Mouse (Mus musculus) neural tube, embryonic 14.5 days (tissue): ENCODE results near the gene Ccdc50. TPM values are rescaled to one million over a fixed set of nuclear protein-coding genes. Genes with fewer than 3 reads are reported as not detected.

Source experiments
- ATAC-seq: fragments of 200-750 bp; cut with Nextera tagmentation; 2 replicates; pipeline ENCODE4 v1.8.0; 2017; ENCODE audit warnings: low read depth, mild to moderate bottlenecking, moderate TSS enrichment, moderate library complexity
- H3K27ac ChIP-seq: fragments of 300-500 bp; sonication (generic); 2 replicates; pipeline ENCODE4 v1.5.1; 2014; ENCODE audit warnings: low read depth, mild to moderate bottlenecking, control low read depth, low read length, moderate library complexity, mixed read lengths
- H3K27me3 ChIP-seq: fragments of 300-500 bp; sonication (generic); 2 replicates; pipeline ENCODE4 v1.6.1; 2014; ENCODE audit warnings: low read length; ENCODE audit not compliant: control insufficient read depth, insufficient read depth
- H3K36me3 ChIP-seq: fragments of 300-500 bp; sonication (generic); 2 replicates; pipeline ENCODE4 v1.6.1; 2014; ENCODE audit warnings: low read length, mixed read lengths; ENCODE audit not compliant: control insufficient read depth, insufficient read depth
- H3K4me1 ChIP-seq: fragments of 300-500 bp; sonication (generic); 2 replicates; pipeline ENCODE4 v1.6.1; 2014; ENCODE audit warnings: low read length; ENCODE audit not compliant: control insufficient read depth, insufficient read depth
- H3K4me2 ChIP-seq: fragments of 300-500 bp; sonication (generic); 2 replicates; pipeline ENCODE4 v1.6.1; 2014; ENCODE audit warnings: mild to moderate bottlenecking, low read depth, low read length, control low read depth
- H3K4me3 ChIP-seq: fragments of 300-500 bp; sonication (generic); 2 replicates; pipeline ENCODE4 v1.5.1; 2014; ENCODE audit warnings: low read depth, low read length, control low read depth, mixed read lengths
- H3K9ac ChIP-seq: fragments of 300-500 bp; sonication (generic); replicated peaks from 2 replicates; pipeline ENCODE4 v1.6.1; 2014; ENCODE audit warnings: low read depth, mild to moderate bottlenecking, control low read depth, low read length, mixed read lengths
- H3K9me3 ChIP-seq: fragments of 300-500 bp; sonication (generic); 2 replicates; pipeline ENCODE4 v1.6.1; 2016; ENCODE audit warnings: low read length; ENCODE audit not compliant: control insufficient read depth
- WGBS: fragments of 180-500 bp; shearing (Covaris S2); extraction: QIAGEN DNeasy Blood & Tissue Kit; methylation state at CpG from one replicate; pipeline ENCODE4 v1.1.7; 2014; 5-methylcytosine and 5-hydroxymethylcytosine counted together
- polyA plus RNA-seq: library from polyadenylated mRNA; unstranded; fragments of >200 nt; fragmentation: Nextera tagmentation; extraction: Ambion mirVana; gene quantifications from 2 replicates; pipeline ENCODE4 v1.2.1, GENCODE M21; 2014

The Ccdc50 gene
- polyA plus RNA-seq, 1 experiment from 2014 or later: 79.6 TPM

- peak overlapping the region; percentile 97 for H3K27ac ChIP-seq
- peak; percentile 20 for ATAC-seq
- H3K9ac ChIP-seq: peak overlapping the region; percentile 97
- H3K4me1 ChIP-seq: peaks cover 27% of the 10 kb centered on the region; the same call in 1 of the 2 replicates
- H3K9me3 ChIP-seq: no peaks in the 10 kb centered on the region
- peak overlapping the region; percentile 78 for H3K4me2 ChIP-seq
- H3K27me3 ChIP-seq: no peaks in the 10 kb centered on the region
- peak overlapping the region; percentile 87 for H3K4me3 ChIP-seq
- no peaks in the 10 kb centered on the region for H3K36me3 ChIP-seq
- 13% methylated on average over 7 of the region's 7 CpGs for WGBS
These were observed 1.0 kb downstream of the Ccdc50 start for GRCm38 (mm10) chr16:27389534-27390282.

DNA sequence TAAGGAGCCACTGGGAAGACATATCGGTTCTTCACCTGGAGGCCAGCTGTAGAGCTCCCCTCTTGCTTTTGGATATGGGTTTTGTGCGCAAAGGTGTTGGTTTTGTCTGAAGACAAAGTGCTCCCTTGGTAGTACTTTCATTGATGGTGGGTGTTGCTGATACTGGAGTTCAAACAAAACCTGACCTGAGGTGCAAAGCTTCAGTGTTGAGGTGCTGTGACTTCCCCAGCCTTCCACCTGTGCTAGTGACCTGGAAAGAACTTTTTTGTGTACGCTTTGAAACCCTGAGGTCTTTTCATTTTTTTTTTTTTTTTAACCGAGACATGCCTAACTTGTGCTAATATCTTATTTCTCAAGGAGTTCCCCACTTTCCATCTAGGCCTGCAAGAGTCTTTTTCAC lies 1.6 kb downstream of the Ccdc50 start:
- H3K4me1 ChIP-seq: peaks cover 27% of the 10 kb centered on the region; the same call in 1 of the 2 replicates
- H3K9ac ChIP-seq: peak overlapping the region; percentile 97; the same call in 1 of the 2 replicates
- no peak overlapping the region for H3K27ac ChIP-seq
- H3K36me3 ChIP-seq: no peaks in the 10 kb centered on the region
- 84% methylated on average over 4 of the region's 4 CpGs for WGBS
- no peaks in the 10 kb centered on the region for H3K9me3 ChIP-seq
- H3K27me3 ChIP-seq: no peaks in the 10 kb centered on the region
- H3K4me2 ChIP-seq: peak overlapping the region; percentile 78
- no peak for ATAC-seq
- H3K4me3 ChIP-seq: peak overlapping the region; percentile 87

DNA sequence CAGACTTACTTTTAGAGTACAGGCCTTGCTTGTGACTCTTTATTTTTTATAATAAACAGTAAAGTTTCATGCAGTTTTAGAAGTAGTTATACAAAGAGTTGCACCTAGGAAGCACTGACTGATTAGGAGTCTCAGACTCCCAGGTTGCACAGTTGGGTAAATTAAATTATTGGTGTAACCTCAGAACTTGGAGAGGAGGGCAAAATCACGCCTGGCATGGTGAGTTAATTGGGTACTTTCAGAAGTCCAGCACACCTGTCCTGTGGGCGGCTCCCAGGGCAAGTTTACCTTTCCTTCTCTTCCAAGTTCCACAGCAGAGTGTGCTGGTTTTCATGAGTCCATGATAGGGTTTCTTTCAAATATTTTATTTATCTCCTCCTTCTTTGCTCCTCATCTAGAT lies 3.2 kb downstream of the Ccdc50 start:
- Histone ChIP-seq H3K27me3 (no peaks in the 10 kb centered on the region), H3K36me3 (no peaks in the 10 kb centered on the region), H3K9ac (no peak overlapping the region), H3K4me3 (no peak overlapping the region), H3K4me1 (peaks cover 27% of the 10 kb centered on the region; the same call in 1 of the 2 replicates), H3K4me2 (no peak overlapping the region), H3K27ac (no peak overlapping the region), H3K9me3 (no peaks in the 10 kb centered on the region)
- no peak for ATAC-seq
- 92% methylated on average over 2 of the region's 2 CpGs for WGBS

DNA sequence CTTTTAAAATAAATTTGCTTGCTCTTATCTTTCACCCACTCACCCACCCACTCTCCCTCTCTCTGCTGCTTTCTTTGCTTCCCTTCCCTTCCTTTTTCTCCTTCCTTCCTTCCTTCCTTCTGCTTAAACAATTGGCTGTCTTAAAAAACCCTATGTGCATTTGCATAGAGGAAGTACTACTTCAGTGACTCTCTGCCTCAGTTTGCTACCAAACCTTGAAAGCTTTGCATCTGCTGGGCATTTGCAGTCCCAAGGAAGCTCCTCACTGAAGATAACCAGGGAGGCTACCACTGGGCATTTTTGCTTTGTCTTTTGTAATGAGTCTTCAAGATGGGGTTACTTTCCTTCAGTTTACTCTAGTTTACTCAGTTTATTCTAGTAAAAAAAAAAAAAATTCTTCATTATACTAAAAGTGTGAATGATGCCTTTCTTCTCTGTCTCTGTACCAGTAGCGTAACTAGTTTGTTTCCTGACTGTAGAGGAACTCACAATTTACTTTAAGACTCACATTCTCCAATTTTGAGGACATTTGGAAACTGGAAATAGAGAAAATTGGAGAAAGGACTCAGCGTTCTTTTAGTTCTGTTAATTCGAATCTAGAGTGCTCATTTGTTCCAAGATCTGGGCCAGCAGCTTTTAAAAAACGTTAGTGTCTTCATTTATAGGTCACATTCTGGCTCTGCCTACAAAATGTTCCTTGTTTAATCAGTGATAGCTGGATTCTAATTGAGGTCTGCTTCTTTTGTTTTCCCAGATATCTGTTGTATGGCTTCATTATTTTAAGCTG lies 6.8 kb downstream of the Ccdc50 start:
- Histone ChIP-seq H3K9ac (no peak overlapping the region), H3K4me2 (no peak overlapping the region), H3K4me3 (no peak overlapping the region), H3K4me1 (peaks cover 17% of the 10 kb centered on the region; the same call in 1 of the 2 replicates), H3K27ac (no peak overlapping the region), H3K36me3 (no peaks in the 10 kb centered on the region), H3K27me3 (no peaks in the 10 kb centered on the region), H3K9me3 (no peaks in the 10 kb centered on the region)
- no peak for ATAC-seq
- 91% methylated on average over 4 of the region's 4 CpGs for WGBS

DNA sequence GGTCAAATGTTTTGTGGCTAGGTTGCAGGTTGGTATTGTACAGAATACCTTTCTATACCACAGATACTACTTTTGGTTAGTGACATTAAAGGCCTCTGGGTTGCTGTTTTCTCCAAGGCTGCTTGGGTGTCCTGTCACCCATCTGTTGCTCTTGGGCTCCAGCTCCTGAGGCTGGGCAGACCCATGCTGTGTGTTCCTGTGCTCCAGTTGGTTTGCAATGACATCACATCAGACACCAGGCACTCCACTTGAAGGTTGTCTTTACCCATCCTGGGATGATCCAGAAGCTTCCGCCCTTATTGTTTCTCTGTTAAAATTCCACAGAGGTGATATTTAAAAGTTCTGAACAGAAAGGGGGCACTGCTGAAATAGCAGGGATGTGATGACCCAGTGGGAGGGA lies 8.3 kb downstream of the Ccdc50 start:
- Histone ChIP-seq H3K9ac (no peak overlapping the region), H3K36me3 (no peaks in the 10 kb centered on the region), H3K9me3 (no peaks in the 10 kb centered on the region), H3K4me2 (no peak overlapping the region), H3K27ac (no peak overlapping the region), H3K4me1 (peaks cover 8% of the 10 kb centered on the region; the same call in 1 of the 2 replicates), H3K27me3 (no peaks in the 10 kb centered on the region), H3K4me3 (no peak overlapping the region)
- WGBS: 100% methylated on average over 1 of the region's 1 CpGs
- no peak for ATAC-seq

DNA sequence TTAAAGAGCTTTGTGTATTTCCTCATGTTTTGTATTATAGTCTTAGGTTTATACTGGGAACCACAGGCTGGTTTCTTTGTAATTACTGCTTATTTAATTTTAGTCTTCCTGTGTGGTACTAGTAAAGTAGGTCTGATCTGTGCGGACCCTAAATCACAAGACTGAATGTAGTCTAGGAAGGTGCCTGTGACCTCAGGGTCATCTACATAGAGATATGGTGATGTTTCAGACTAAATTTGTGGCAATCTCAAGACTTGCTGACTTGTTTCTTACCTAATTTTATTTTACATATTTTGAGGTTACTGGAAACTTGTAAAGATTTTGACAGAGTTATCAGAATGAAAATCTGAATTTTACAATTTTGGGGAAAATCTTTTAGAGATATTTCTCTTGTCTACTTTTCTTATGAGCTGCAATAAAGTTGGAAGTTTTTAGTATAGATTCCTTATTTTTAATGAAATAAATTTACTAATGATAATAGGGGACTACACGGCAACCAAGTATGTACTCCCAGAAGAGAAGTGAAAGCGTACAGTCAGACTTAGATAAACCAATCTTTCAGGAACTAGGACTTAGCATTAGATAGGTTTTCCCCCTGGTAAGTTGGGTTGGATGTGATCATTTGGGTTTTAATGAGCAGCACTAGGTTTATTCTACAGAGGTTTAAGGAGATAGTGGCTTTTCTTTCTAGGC lies 10.5 kb downstream of the Ccdc50 start:
- ATAC-seq: no peak
- Histone ChIP-seq H3K4me1 (no peaks in the 10 kb centered on the region), H3K27me3 (no peaks in the 10 kb centered on the region), H3K4me3 (no peak overlapping the region), H3K4me2 (no peak overlapping the region), H3K9ac (no peak overlapping the region), H3K9me3 (no peaks in the 10 kb centered on the region), H3K27ac (no peak overlapping the region), H3K36me3 (no peaks in the 10 kb centered on the region)
- WGBS: 92% methylated on average over 3 of the region's 3 CpGs

DNA sequence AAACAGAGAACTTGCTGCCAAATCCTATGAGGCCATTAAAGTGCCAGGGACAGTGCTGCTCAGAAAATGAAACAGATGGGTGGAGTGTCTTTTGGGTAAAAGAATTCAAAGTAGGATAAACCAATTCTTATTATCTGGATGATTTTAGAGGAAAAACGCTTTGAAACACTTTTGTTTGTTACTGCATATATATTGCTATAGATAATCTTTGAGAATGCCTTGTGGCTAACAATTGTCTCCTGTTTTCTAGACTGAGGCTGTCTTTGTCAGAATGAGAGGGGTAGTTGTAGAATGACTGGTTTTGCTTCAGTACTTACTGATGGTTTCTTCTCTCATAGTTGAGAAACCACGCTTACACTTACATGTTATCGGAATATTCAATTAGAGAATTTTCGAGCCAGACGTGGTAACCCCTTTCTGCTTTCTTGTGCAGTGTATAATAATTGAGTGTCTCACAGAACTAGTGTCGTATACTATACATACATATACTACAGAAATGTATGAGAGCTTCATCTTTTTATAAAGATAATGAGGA lies 11.1 kb downstream of the Ccdc50 start:
- no peaks in the 10 kb centered on the region for H3K4me1 ChIP-seq
- H3K27ac ChIP-seq: no peak overlapping the region
- no peaks in the 10 kb centered on the region for H3K27me3 ChIP-seq
- WGBS: 91% methylated on average over 6 of the region's 6 CpGs
- no peak overlapping the region for H3K4me2 ChIP-seq
- H3K9me3 ChIP-seq: no peaks in the 10 kb centered on the region
- no peak overlapping the region for H3K9ac ChIP-seq
- no peaks in the 10 kb centered on the region for H3K36me3 ChIP-seq
- ATAC-seq: no peak
- no peak overlapping the region for H3K4me3 ChIP-seq

DNA sequence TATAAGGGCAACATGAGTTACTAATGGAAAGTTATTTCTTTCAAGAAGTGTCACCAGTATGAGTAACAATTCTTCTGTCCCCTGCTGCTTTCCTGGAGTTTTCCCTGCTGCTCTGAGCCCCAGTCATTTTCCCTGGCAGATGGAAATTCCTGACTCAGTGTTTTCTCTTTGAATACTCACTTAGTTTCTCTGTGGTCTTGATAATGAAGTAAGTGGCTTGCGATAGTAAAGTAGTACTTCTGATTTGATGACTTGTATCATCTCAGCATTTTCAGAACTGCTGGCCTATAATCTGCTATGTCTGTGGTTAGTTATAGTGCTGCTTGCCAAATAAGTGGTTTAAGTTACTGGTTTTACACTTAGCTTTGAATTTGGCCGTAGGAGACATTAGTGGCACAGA lies 12.9 kb downstream of the Ccdc50 start:
- Histone ChIP-seq H3K9ac (no peak overlapping the region), H3K36me3 (peaks cover 2% of the 10 kb centered on the region; the same call in 1 of the 2 replicates), H3K4me2 (no peak overlapping the region), H3K27me3 (no peaks in the 10 kb centered on the region), H3K9me3 (no peaks in the 10 kb centered on the region), H3K4me3 (no peak overlapping the region), H3K27ac (no peak overlapping the region), H3K4me1 (no peaks in the 10 kb centered on the region)
- WGBS: 89% methylated on average over 2 of the region's 2 CpGs
- no peak for ATAC-seq
